Mouse (Mus musculus): ENCODE data around the gene Pm20d1.

DNA sequence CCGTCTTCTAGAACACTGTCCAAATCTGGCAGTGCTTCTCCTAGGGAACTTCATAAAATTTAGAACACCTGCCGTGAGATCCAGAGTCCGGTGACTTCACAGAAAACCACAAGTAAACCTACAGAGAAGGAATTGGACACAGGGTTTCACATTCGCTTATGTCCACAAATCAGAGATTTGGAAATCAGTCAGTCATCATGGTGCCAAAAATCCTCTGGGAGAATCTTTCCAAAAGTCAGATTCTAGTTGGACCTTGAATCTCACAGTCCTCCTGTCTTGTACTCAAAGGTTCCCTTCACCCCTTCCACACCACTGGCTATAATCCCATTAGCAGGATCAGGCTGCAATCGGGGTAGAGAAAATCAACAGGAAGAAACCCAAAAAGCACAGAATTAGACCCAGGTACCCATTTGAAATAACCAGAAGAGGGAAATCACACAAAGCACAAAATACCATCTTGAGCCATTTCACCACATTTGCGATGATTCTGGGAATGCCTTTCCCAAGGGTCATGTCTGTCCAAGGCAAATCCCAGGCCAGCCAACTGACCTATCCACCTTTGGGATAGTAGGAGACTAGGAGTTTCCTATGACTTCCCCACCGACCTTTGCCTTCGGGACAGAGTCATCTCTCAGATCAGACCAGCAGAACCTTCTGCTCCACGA lies 15.6 kb downstream of the Pm20d1 start:
- no peak for TF ChIP-seq CTCF (IDR thresholded peaks at IDR 0.05; ENCODE audit: low read depth, low read length)
- no peak for TF ChIP-seq GATA1 (IDR thresholded peaks at IDR 0.05; ENCODE audit: borderline replicate concordance, low read length)
- no peak for TF ChIP-seq POLR2AphosphoS5 (IDR thresholded peaks at IDR 0.05; ENCODE audit: insufficient replicate concordance, low read depth, low read length)
- TF ChIP-seq TAL1 (conservative IDR thresholded peaks at IDR 0.05; ENCODE audit: low read depth, low read length): no peak
